Mouse (Mus musculus) regulatory T cell (primary cell): ENCODE measurements around the gene Crebzf.

Experiments used
- in situ Hi-C: fragments of 300-600 bp; cut with MboI, MseI; formaldehyde crosslinking; loops from one replicate; pipeline ENCODE4 v1.15.1; 2025; ENCODE audit warnings: high pct_unique_total_duplicates

Crebzf gene

DNA sequence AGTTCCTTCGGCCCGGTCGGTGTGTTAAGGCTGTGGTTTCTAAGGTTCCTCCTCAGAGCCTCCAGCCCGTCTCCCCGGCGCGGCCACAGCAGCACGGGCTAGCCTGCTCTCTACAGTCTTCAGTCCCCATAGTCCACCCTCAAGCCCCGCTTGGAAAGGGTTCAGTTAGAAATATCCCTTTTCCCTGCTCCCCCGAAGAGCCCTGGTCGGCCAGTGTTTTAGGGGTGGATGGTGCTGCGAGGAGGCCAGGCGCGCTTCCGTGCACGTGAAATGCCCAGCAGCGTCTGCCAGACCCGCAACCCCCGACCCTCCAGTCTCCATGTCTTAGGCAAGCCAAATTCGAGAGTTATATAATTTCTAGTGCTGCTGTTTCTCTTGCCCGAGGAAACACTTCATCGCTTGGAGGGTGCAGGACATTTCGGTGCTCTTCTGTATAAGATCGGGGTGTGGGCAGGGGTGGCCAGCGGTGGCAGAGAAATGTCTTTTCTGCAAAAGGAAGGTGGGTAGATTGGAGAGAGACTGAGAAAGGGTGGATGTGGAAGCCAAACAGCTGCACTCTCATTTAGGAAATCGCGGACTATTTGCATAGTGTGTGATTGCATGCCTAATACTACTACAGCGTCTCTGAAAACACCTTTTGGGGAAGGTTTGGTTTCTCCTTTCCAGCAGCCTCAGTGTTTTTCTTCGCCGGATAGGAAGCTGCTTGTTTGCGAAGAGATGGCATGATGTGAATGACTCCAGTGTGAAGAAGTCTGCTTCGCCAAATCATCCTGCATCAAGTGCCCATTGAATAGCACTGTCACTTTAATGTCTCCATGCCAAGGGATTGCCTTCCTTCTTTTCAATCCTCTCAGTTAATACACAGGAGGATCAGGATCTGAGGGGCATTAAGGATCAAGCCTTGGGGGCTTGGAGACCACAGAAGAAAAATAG is 34.0 kb downstream of the Crebzf start, which contains the start of gene Dlg2:
Gene Dlg2, plus strand, starts transcription at position 360 of the 933 bp plus-strand sequence.
- in situ Hi-C loops, result no loop called here

DNA sequence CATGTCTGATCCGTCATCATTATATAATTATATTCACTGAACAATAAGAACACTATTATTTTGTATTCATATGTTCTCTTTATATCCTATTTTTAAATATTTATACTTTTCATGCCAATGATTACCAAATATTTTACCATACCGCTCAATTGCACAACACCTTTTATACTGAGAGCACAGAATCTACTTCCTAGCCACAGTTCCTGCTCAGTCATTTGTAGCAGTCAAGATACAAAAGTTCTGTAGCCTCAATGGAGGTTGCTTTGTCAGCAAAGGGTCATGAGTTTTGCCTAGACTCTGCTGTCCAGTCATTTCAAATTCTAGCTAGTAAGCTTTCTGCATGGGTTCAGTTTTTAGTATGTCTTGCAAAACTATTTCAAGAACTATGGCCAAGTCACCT is 40.1 kb downstream of the Crebzf start:
- in situ Hi-C loops, result no loop called here
